Mouse (Mus musculus) hindbrain, embryonic 11.5 days (tissue): ENCODE results near the gene Sprtn. TPM values are rescaled to one million over a fixed set of nuclear protein-coding genes. Genes with fewer than 3 reads are reported as not detected.

Experiments used
- ATAC-seq: fragments of 200-750 bp; cut with Nextera tagmentation; 2 replicates; pipeline ENCODE4 v1.8.0; 2017; ENCODE audit warnings: mild to moderate bottlenecking, moderate TSS enrichment, moderate library complexity; ENCODE audit not compliant: low FRiP score
- DNase-seq: peaks from one replicate; pipeline ENCODE4 v3.0.0-alpha.2; 2015; ENCODE audit warnings: low spot score
- H3K27ac ChIP-seq: fragments of 300-500 bp; sonication (generic); 2 replicates; pipeline ENCODE4 v1.5.1; 2014; ENCODE audit warnings: mild to moderate bottlenecking, low read depth, low read length
- H3K27me3 ChIP-seq: fragments of 300-500 bp; sonication (generic); 2 replicates; pipeline ENCODE4 v1.6.1; 2014; ENCODE audit warnings: mild to moderate bottlenecking, low read length, moderate library complexity, mixed read lengths; ENCODE audit not compliant: control insufficient read depth, insufficient read depth
- H3K36me3 ChIP-seq: fragments of 300-500 bp; sonication (generic); 2 replicates; pipeline ENCODE4 v1.6.1; 2014; ENCODE audit warnings: mild to moderate bottlenecking, low read length, moderate library complexity, mixed read lengths; ENCODE audit not compliant: control insufficient read depth, insufficient read depth
- H3K4me1 ChIP-seq: fragments of 300-500 bp; sonication (generic); replicated peaks from 2 replicates; pipeline ENCODE4 v1.6.1; 2014; ENCODE audit warnings: low read length, mixed read lengths; ENCODE audit not compliant: control insufficient read depth, insufficient read depth
- H3K4me2 ChIP-seq: fragments of 300-500 bp; sonication (generic); replicated peaks from 2 replicates; pipeline ENCODE4 v1.6.1; 2014; ENCODE audit warnings: mild to moderate bottlenecking, low read depth, low read length
- H3K4me3 ChIP-seq: fragments of 300-500 bp; sonication (generic); 2 replicates; pipeline ENCODE4 v1.5.1; 2014; ENCODE audit warnings: low read depth, low read length
- H3K9ac ChIP-seq: fragments of 300-500 bp; sonication (generic); 2 replicates; pipeline ENCODE4 v1.6.1; 2014; ENCODE audit warnings: low read depth, low read length
- H3K9me3 ChIP-seq: fragments of 300-500 bp; sonication (generic); 2 replicates; pipeline ENCODE4 v1.6.1; 2016; ENCODE audit warnings: low read length; ENCODE audit not compliant: control insufficient read depth
- WGBS: fragments of 180-500 bp; shearing (Covaris S2); extraction: QIAGEN DNeasy Blood & Tissue Kit; methylation state at CpG from one replicate; pipeline ENCODE4 v1.1.7; 2014; 5-methylcytosine and 5-hydroxymethylcytosine counted together
- polyA plus RNA-seq: library from polyadenylated mRNA; unstranded; fragments of >200 nt; fragmentation: Nextera tagmentation; extraction: Ambion mirVana; gene quantifications from 2 replicates; pipeline ENCODE4 v1.2.1, GENCODE M21; 2014

Gene Sprtn
- polyA plus RNA-seq, 1 experiment from 2014 or later = 9.6 TPM

DNA sequence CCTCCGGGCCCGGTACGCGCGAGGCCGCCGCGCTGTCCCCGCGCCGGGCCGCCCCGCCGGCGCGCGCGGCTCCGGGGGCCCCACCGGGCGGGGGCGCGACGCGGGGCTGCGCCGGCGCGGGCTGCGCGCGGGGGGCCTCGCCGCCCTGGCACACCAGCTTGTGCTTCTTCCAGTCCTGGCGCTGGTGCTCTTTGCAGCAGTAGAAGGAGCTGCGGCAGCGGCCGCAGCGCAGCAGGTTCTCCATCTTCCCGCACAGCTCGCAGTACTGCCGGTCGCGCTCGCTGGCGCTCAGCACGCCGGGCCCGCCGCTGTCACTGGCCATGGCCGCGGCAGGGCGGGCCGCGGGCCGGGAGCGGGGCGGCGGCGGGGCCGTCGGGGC, 51.0 kb downstream of the Sprtn start:
- Histone ChIP-seq H3K4me3 (peak overlapping the region; percentile 94), H3K36me3 (no peaks in the 10 kb centered on the region), H3K4me2 (peak overlapping the region; percentile 77), H3K9ac (peak overlapping the region; percentile 98), H3K4me1 (peaks cover 4% of the 10 kb centered on the region; the same call in 1 of the 2 replicates), H3K9me3 (no peaks in the 10 kb centered on the region), H3K27ac (peak overlapping the region; percentile 97), H3K27me3 (no peaks in the 10 kb centered on the region)
- DNase-seq (peak; percentile 60), ATAC-seq (no peak)
- 0% methylated on average over 37 of the region's 62 CpGs for WGBS

DNA sequence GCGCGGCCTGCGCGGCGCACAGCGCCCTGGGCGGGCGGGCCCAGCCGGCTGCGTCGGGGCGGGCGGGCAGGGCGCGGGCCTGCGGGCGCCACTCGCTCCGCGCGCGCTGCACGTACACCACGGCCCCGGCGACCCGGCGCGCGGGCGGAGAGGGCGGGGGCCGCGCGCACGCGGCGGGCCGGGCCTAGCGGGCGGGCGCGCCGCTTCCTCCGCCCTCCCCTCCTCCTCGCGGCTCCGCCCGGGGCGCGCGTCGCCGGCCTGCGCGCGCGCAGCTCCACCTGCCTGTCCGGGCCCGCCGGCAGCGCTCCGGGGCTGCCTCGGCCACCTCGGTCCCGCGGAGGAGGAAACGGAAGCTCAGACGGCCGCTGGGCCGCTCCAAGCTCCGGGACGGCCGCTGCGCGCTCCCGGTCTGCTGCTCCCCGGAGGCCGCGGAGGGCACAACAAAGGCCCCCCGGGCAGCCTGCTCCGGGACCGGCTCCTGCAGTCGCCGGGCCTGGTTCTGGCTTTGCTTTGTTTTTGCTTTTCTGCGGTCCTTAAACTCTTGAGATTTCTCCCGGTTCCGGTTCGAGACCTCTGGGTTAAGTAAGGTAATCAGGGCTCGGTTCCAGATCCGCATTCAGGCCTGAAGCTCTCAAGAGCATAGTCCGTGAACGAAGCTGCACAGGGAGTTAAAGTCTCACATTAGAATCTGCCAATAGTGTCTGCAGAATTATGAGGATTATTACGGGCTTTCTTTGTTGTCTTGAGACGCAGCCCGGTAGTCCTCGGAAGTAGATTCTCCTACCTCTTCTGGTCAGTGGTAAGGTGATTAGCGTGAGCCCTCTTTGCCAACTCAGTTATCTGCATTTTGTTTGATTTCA, 51.8 kb downstream of the Sprtn start, which contains the start of gene Egln1:
TSS of gene Egln1 (minus strand) at position 116 of the 860 bp plus-strand sequence.
- H3K27me3 ChIP-seq = no peaks in the 10 kb centered on the region
- peak within 1 kb of the TSS; percentile 98 for H3K9ac ChIP-seq
- H3K4me2 ChIP-seq = peak within 1 kb of the TSS; percentile 77
- H3K4me1 ChIP-seq = peaks cover 4% of the 10 kb centered on the region; the same call in 1 of the 2 replicates
- H3K36me3 ChIP-seq = no peaks in the 10 kb centered on the region
- under 1% methylated on average over 29 of the region's 98 CpGs for WGBS
- ATAC-seq (peak; percentile 70), DNase-seq (peak; percentile 89)
- peak within 1 kb of the TSS; percentile 97 for H3K27ac ChIP-seq
- H3K4me3 ChIP-seq = peak within 1 kb of the TSS; percentile 94
- no peaks in the 10 kb centered on the region for H3K9me3 ChIP-seq

DNA sequence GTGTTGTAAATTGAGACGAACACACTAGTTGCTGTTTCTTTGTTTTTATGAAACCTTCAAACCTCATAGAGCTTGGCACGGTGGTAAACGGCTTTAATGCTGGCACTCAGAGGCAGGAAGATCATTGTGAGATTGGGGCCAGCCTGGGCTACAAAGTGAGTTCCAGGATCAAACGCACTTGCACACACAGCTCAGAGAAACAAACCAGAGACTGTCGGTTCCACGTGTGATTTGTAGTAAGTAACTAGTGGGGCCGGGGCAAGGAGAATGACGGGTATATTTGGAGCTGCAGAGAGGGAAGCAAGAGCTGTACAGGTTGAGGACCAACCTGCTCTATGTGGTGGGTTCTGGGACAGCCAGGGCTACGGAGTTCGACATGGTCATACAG, 52.4 kb downstream of the Sprtn start:
- ATAC-seq = no peak
- no peaks in the 10 kb centered on the region for H3K36me3 ChIP-seq
- H3K4me2 ChIP-seq = peak overlapping the region; percentile 39
- no peak for DNase-seq
- WGBS = 42% methylated on average over 10 of the region's 10 CpGs
- peaks cover 4% of the 10 kb centered on the region; the same call in 1 of the 2 replicates for H3K4me1 ChIP-seq
- peak overlapping the region; percentile 94 for H3K4me3 ChIP-seq
- no peaks in the 10 kb centered on the region for H3K27me3 ChIP-seq
- H3K9me3 ChIP-seq = no peaks in the 10 kb centered on the region
- peak overlapping the region; percentile 97 for H3K27ac ChIP-seq
- H3K9ac ChIP-seq = peak overlapping the region; percentile 98

DNA sequence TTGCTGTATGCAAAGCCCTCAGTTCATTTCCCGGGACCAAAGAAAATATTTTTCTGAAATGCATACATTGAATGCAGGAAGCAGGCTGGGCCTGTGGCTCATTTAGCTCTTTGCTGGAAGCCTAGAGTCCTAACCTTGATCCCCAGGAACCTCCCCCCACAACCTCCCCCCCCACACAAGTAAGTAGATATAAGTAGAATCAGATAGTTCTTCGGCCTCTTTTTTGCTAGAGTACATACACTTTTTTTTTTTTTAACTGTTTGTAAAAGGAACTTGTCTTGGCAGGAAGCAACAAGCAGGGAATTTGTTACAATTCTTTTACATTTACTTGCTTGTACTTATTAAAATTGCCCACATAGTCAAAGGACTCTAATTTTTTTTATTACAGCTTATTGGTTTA, 53.2 kb downstream of the Sprtn start:
- 69% methylated on average over 2 of the region's 2 CpGs for WGBS
- DNase-seq = no peak

DNA sequence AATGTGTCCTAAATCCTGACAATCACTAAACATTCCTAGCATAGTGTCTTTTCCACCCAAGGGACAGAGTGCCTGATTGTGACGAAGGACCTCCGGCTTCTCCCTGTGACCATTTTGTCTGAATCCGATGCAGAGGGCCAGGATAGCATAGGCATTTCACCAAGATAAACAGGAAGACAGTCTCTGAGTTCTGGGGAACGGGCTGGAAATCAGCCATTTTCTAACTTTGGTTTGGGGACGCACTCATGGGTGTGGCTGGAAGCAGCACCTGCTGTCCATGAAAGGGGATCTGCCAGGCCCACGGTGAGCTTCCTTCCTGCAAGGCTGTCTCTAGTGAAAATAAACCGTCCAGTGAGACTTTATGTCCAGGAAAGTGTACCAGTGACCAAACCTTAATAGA, 55.5 kb downstream of the Sprtn start:
- no peak for DNase-seq
- Histone ChIP-seq H3K4me2 (no peak overlapping the region), H3K4me1 (0 out of 2 replicates have a peak, but pooled peaks cover 4% of the 10 kb centered on the region), H3K4me3 (no peak overlapping the region), H3K36me3 (no peaks in the 10 kb centered on the region), H3K9ac (no peak overlapping the region), H3K9me3 (no peaks in the 10 kb centered on the region), H3K27ac (no peak overlapping the region), H3K27me3 (no peaks in the 10 kb centered on the region)
- ATAC-seq = no peak
- WGBS = 87% methylated on average over 7 of the region's 7 CpGs

More for the DNA sequence above, 53.2 kb downstream of the Sprtn start:
- H3K27me3 ChIP-seq = no peaks in the 10 kb centered on the region
- peak overlapping the region; percentile 39; the same call in 1 of the 2 replicates for H3K4me2 ChIP-seq
- peak overlapping the region; percentile 94 for H3K4me3 ChIP-seq
- H3K27ac ChIP-seq = no peak overlapping the region
- peaks cover 4% of the 10 kb centered on the region; the same call in 1 of the 2 replicates for H3K4me1 ChIP-seq
- H3K9me3 ChIP-seq = no peaks in the 10 kb centered on the region
- H3K9ac ChIP-seq = no peak overlapping the region
- no peaks in the 10 kb centered on the region for H3K36me3 ChIP-seq
- ATAC-seq = no peak

DNA sequence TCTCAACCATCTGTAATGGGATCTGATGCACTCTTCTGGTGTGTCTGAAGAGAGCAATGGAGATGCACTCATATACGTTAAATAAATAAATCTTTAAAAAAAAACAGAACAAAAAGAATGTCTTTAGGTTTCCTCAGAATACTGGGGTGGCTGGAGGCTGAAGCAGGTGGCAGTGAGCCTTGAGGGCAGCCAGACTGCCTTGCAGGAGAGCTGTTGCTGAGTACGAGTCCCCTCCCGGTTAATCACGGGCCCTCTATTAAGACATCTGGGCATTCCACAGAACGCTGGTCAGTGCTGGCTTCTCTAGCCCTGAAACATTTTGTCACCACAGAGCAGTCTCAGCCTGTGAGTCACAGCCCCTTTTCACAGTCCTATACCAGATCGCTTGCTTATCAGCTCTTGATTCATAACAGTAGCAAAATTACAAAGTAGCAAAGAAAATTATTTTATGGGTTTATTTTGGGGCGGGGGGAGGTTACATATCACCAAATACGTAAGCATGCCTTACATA, 56.9 kb downstream of the Sprtn start:
- Histone ChIP-seq H3K4me1 (peaks cover 4% of the 10 kb centered on the region; the same call in 1 of the 2 replicates), H3K36me3 (no peaks in the 10 kb centered on the region), H3K4me2 (no peak overlapping the region), H3K4me3 (no peak overlapping the region), H3K27ac (no peak overlapping the region), H3K9ac (no peak overlapping the region), H3K9me3 (no peaks in the 10 kb centered on the region), H3K27me3 (no peaks in the 10 kb centered on the region)
- WGBS = 85% methylated on average over 8 of the region's 8 CpGs
- DNase-seq = no peak
- ATAC-seq = no peak

Other genes starting within 250 kb of the Sprtn start
- 19.6 and 22.6 TPM in 2 replicates for gene 2310022B05Rik, start 234.5 kb upstream of the Sprtn start, polyA plus RNA-seq
- 59.0 and 59.1 TPM in 2 replicates for gene Ttc13, start 175.9 kb upstream of the Sprtn start, polyA plus RNA-seq
- gene Arv1, start 175.7 kb upstream of the Sprtn start, polyA plus RNA-seq = 32.2 and 34.0 TPM in 2 replicates
- 3.9 and 4.3 TPM in 2 replicates for gene Fam89a, start 146.1 kb upstream of the Sprtn start, polyA plus RNA-seq
- 6.5 and 7.3 TPM in 2 replicates for gene Trim67, start 104.8 kb upstream of the Sprtn start, polyA plus RNA-seq
- gene Gnpat, start 34.9 kb upstream of the Sprtn start, polyA plus RNA-seq = 110 and 115 TPM in 2 replicates
- 38.8 and 41.6 TPM in 2 replicates for gene 2810004N23Rik, start 34.8 kb upstream of the Sprtn start, polyA plus RNA-seq
- gene Exoc8, start 181 bp upstream of the Sprtn start, polyA plus RNA-seq = 6.7 and 8.7 TPM in 2 replicates
- gene Egln1, start 51.4 kb downstream of the Sprtn start, polyA plus RNA-seq = 19.9 and 23.4 TPM in 2 replicates
- gene Tsnax, start 115.1 kb downstream of the Sprtn start, polyA plus RNA-seq = 149 and 156 TPM in 2 replicates
- 1.2 and 1.6 TPM in 2 replicates for gene Disc1, start 156.3 kb downstream of the Sprtn start, polyA plus RNA-seq